In genomic region chr13:56209067-56209411, GRCm38 (mm10) we compare ENCODE assay signal across 11 mouse cellular contexts. TPM values are rescaled to one million over a fixed set of nuclear protein-coding genes. Genes with fewer than 3 reads are reported as not detected.
DNase-seq lines count a peak whose midpoint lies in the region; ATAC-seq and TF ChIP-seq lines count a peak whose summit lies in the region.
"Had no signal": no experiment of that assay in that cellular context is flagged by ENCODE, and none has a peak within 500 bp of the region (broad histone marks: within the 10 kb centered on the region; RNA-seq: fewer than 3 reads in every experiment).

No protein-coding gene starts in this region.

- no peaks in the 10 kb centered on the region for H3K9me3 ChIP-seq in lung, postnatal 0 days (ENCODE audit: low read length)
- no peaks in the 10 kb centered on the region; the same call in 1 of the 2 replicates for H3K9me3 ChIP-seq in limb, embryonic 11.5 days (ENCODE audit: control insufficient read depth, low read length)
- no peaks in the 10 kb centered on the region for H3K9me3 ChIP-seq in stomach, postnatal 0 days (ENCODE audit: control insufficient read depth, low read length)

- H3K4me1 ChIP-seq in lung, postnatal 0 days (ENCODE audit: insufficient read depth, low read depth, low read length), result no peaks in the 10 kb centered on the region
- H3K4me1 ChIP-seq in lung, adult 2 months (ENCODE audit: control insufficient read depth, insufficient read depth, low read length), result no peaks in the 10 kb centered on the region
- H3K4me1 ChIP-seq in limb, embryonic 11.5 days (ENCODE audit: control insufficient read depth, insufficient read depth, low read length), result peaks cover 10% of the 10 kb centered on the region
- H3K4me1 ChIP-seq in stomach, postnatal 0 days (replicated peaks; ENCODE audit: control insufficient read depth, insufficient read depth), result no peaks in the 10 kb centered on the region

- no peak overlapping the region for H3K9ac ChIP-seq in lung, postnatal 0 days (replicated peaks; ENCODE audit: low read depth)
- peak overlapping the region; percentile 27; the same call in 1 of the 2 replicates for H3K9ac ChIP-seq in limb, embryonic 11.5 days (ENCODE audit: low read length)
- H3K9ac ChIP-seq in stomach, postnatal 0 days (ENCODE audit: low read length), result no peak overlapping the region

- no peak overlapping the region for H3K27ac ChIP-seq in lung, postnatal 0 days (ENCODE audit: low read length)
- no peak overlapping the region for H3K27ac ChIP-seq in limb, embryonic 11.5 days (replicated peaks; ENCODE audit: low read depth, low read length)
- no peak overlapping the region for H3K27ac ChIP-seq in stomach, postnatal 0 days (replicated peaks)

- WGBS in lung, postnatal 0 days, result 40% methylated on average over 8 of the region's 8 CpGs
- WGBS in lung, adult 2 months, result 34% methylated on average over 8 of the region's 8 CpGs
- WGBS in limb, embryonic 11.5 days, result 12% methylated on average over 8 of the region's 8 CpGs
- 28% methylated on average over 8 of the region's 8 CpGs for WGBS in stomach, postnatal 0 days

- H3K4me2 ChIP-seq in lung, postnatal 0 days (replicated peaks; ENCODE audit: low read depth, low read length), result 0 out of 2 replicates have a peak overlapping the region, but pooled peaks have one; percentile 17
- peak overlapping the region; percentile 40 for H3K4me2 ChIP-seq in limb, embryonic 11.5 days (ENCODE audit: low read depth, severe bottlenecking)
- peak overlapping the region; percentile 41 for H3K4me2 ChIP-seq in stomach, postnatal 0 days (replicated peaks; ENCODE audit: low read depth)

- H3K4me3 ChIP-seq in lung, postnatal 0 days (ENCODE audit: low read depth, low read length), result no peak overlapping the region
- no peak overlapping the region for H3K4me3 ChIP-seq in lung, adult 2 months (replicated peaks; ENCODE audit: extremely low read depth, low read depth, low read length)
- H3K4me3 ChIP-seq in limb, embryonic 11.5 days (ENCODE audit: low read depth, low read length), result peak overlapping the region; percentile 14; the same call in 1 of the 2 replicates
- H3K4me3 ChIP-seq in stomach, postnatal 0 days (ENCODE audit: low read depth, low read length), result 0 out of 2 replicates have a peak overlapping the region, but pooled peaks have one; percentile 13

- DNase-seq in embryo, embryonic 10 days (ENCODE audit: low spot score), result peak; percentile 82
- DNase-seq in embryo, embryonic 9.5 days (ENCODE audit: extremely low spot score), result no peak
- no peak for DNase-seq in lung, postnatal 0 days (ENCODE audit: low spot score)
- DNase-seq in lung, adult 2 months, result no peak
- DNase-seq in limb, embryonic 11.5 days (ENCODE audit: low spot score), result no peak
- DNase-seq in stomach, postnatal 0 days (ENCODE audit: low spot score), result no peak
- DNase-seq in adrenal gland, postnatal 10 days, result no peak
- DNase-seq: heart, adult 11 months had no signal

- ATAC-seq in lung, postnatal 0 days, result no peak
- no peak for ATAC-seq in limb, embryonic 11.5 days (ENCODE audit: insufficient number of reproducible peaks, low FRiP score, low TSS enrichment, low read depth)
- no peak for ATAC-seq in stomach, postnatal 0 days (ENCODE audit: low FRiP score, low TSS enrichment)
- no peak for ATAC-seq in megakaryocyte, adult 5-6 weeks (ENCODE audit: poor library complexity, severe bottlenecking)
- ATAC-seq: Patski had no signal

- H3K27me3 ChIP-seq in lung, postnatal 0 days (replicated peaks; ENCODE audit: insufficient read depth, low read length), result peaks cover 4% of the 10 kb centered on the region; the same call in 1 of the 2 replicates
- no peaks in the 10 kb centered on the region for H3K27me3 ChIP-seq in limb, embryonic 11.5 days (ENCODE audit: control insufficient read depth, insufficient read depth, low read length)
- no peaks in the 10 kb centered on the region for H3K27me3 ChIP-seq in stomach, postnatal 0 days (ENCODE audit: control insufficient read depth, insufficient read depth, low read length)

- TF ChIP-seq EP300 in lung, postnatal 0 days (IDR thresholded peaks at IDR 0.05), result no peak
- TF ChIP-seq EP300 in stomach, postnatal 0 days (optimal IDR thresholded peaks at IDR 0.05), result no peak

- no peak for TF ChIP-seq POLR2A in lung, adult 2 months (IDR thresholded peaks at IDR 0.05; ENCODE audit: borderline replicate concordance, extremely low read depth, low read depth, low read length)

- TF ChIP-seq CTCF in lung, postnatal 0 days (IDR thresholded peaks at IDR 0.05), result no peak
- TF ChIP-seq CTCF in lung, adult 2 months (IDR thresholded peaks at IDR 0.05; ENCODE audit: insufficient read depth, low read length), result no peak
- no peak for TF ChIP-seq CTCF in stomach, postnatal 0 days (IDR thresholded peaks at IDR 0.05; ENCODE audit: low read depth)

- no peaks in the 10 kb centered on the region for H3K36me3 ChIP-seq in lung, postnatal 0 days (ENCODE audit: insufficient read depth, low read length)
- no peaks in the 10 kb centered on the region; the same call in 1 of the 2 replicates for H3K36me3 ChIP-seq in limb, embryonic 11.5 days (ENCODE audit: control insufficient read depth, insufficient read depth, low read length)
- no peaks in the 10 kb centered on the region for H3K36me3 ChIP-seq in stomach, postnatal 0 days (ENCODE audit: control insufficient read depth, insufficient read depth, low read length)

RNA-seq across cellular contexts. Expression of gene Tifab, which starts 30.4 kb away (rescaled TPM):
- 4.8 and 6.6 TPM in 2 replicates for polyA plus RNA-seq in lung, postnatal 0 days (2015; fragmentation: Nextera tagmentation; extraction: Ambion mirVana)
- polyA plus RNA-seq in lung, adult 2 months (2012; rRNA removed), result 9.2 and 13.9 TPM in 2 replicates
- polyA plus RNA-seq in limb, embryonic 11.5 days (2014; fragmentation: Nextera tagmentation; extraction: Ambion mirVana), result 0.27 and 0.52 TPM in 2 replicates
- 2.1 and 2.4 TPM in 2 replicates for polyA plus RNA-seq in stomach, postnatal 0 days (2015; fragmentation: Nextera tagmentation; extraction: Ambion mirVana)
- 1 to 10 TPM; 1.8 TPM for total RNA-seq in adrenal gland, postnatal 10 days (2021)
- 161 and 168 TPM in 2 replicates for total RNA-seq in megakaryocyte, adult 5-6 weeks (2015)
- 230 and 238 TPM in 2 replicates for total RNA-seq in megakaryocyte, adult 5-6 weeks (2017)
- polyA plus RNA-seq: Patski had no signal

RNA-seq across cellular contexts. Expression of gene Neurog1, which starts 42.9 kb away (rescaled TPM):
- polyA plus RNA-seq in lung, postnatal 0 days (2015; fragmentation: Nextera tagmentation; extraction: Ambion mirVana), result not detected in 2 replicates
- polyA plus RNA-seq in lung, adult 2 months (2012; rRNA removed), result not detected in 2 replicates
- not detected in 2 replicates for polyA plus RNA-seq in limb, embryonic 11.5 days (2014; fragmentation: Nextera tagmentation; extraction: Ambion mirVana)
- 0.06 TPM in 1 of 2 replicates, not detected in the other for polyA plus RNA-seq in stomach, postnatal 0 days (2015; fragmentation: Nextera tagmentation; extraction: Ambion mirVana)
- total RNA-seq in adrenal gland, postnatal 10 days (2021), result not detected
- not detected in 2 replicates for total RNA-seq in megakaryocyte, adult 5-6 weeks (2015)
- total RNA-seq in megakaryocyte, adult 5-6 weeks (2017), result not detected in 2 replicates
- total RNA-seq: layer of hippocampus, postnatal 14 days had no signal

Comparison
In these comparisons a context has a peak if more than half of its experiments do, and no peak if none do; other contexts are left out.
1. H3K4me3 ChIP-seq: peak in limb, embryonic 11.5 days (single experiment) and stomach, postnatal 0 days (single experiment); none in lung, postnatal 0 days (single experiment) and lung, adult 2 months (single experiment).
2. Peak in every context shown above with its lines, with median percentiles within 50 percentile points of each other: H3K4me2 ChIP-seq.